In genomic region chr14:27798184-27798934, GRCm38 (mm10) we compare ENCODE assay signal across 18 mouse cellular contexts.
DNase-seq lines count a peak whose midpoint lies in the region; ATAC-seq and TF ChIP-seq lines count a peak whose summit lies in the region.
"Had no signal": no experiment of that assay in that cellular context is flagged by ENCODE, and none has a peak within 500 bp of the region (broad histone marks: within the 10 kb centered on the region; RNA-seq: fewer than 3 reads in every experiment).

No protein-coding gene starts in this region.

- intact Hi-C loops in heart, postnatal 10 days (cut with DNase I), result no loop called here
- intact Hi-C loops in left cerebral cortex, postnatal 36 days (cut with DNase I), result no loop called here

- no peak overlapping the region for H3K4me3 ChIP-seq in stomach, postnatal 0 days (ENCODE audit: low read depth, low read length)
- H3K4me3 ChIP-seq: limb, embryonic 15.5 days had no signal

- no peaks in the 10 kb centered on the region for H3K4me1 ChIP-seq in stomach, postnatal 0 days (replicated peaks; ENCODE audit: control insufficient read depth, insufficient read depth)
- H3K4me1 ChIP-seq: limb, embryonic 15.5 days had no signal

- WGBS in stomach, postnatal 0 days, result 72% methylated on average over 11 of the region's 11 CpGs

- no peak for TF ChIP-seq CTCF in stomach, postnatal 0 days (IDR thresholded peaks at IDR 0.05; ENCODE audit: low read depth)

- H3K4me2 ChIP-seq in stomach, postnatal 0 days (replicated peaks; ENCODE audit: low read depth), result no peak overlapping the region
- H3K4me2 ChIP-seq: limb, embryonic 15.5 days; midbrain, embryonic 11.5 days had no signal

- no peak overlapping the region for H3K27ac ChIP-seq in stomach, postnatal 0 days (replicated peaks)
- H3K27ac ChIP-seq: limb, embryonic 15.5 days had no signal

- no peak for TF ChIP-seq EP300 in stomach, postnatal 0 days (optimal IDR thresholded peaks at IDR 0.05)

- DNase-seq in cerebellum, postnatal 10 days, result peak; percentile 45 to 57
- DNase-seq in cerebellum, adult 9-11 months, result no peak
- peak; percentile 39 for DNase-seq in heart, adult 11 months
- no peak for DNase-seq in heart, postnatal 10 days
- peak; percentile 46 for DNase-seq in R1 (ENCODE audit: low read depth, low spot score)
- peak; percentile 47 to 65 for DNase-seq in left cerebral cortex, postnatal 36 days (ENCODE audit: low spot score in 2 of 2)
- no peak for DNase-seq in thymus, postnatal 0 days (ENCODE audit: low spot score)
- DNase-seq in stomach, postnatal 0 days (ENCODE audit: low spot score), result no peak
- DNase-seq: cerebellum, adult 18-20 months; heart, postnatal 14 days; kidney, adult 11 months; kidney, postnatal 25 days; layer of hippocampus, postnatal 36 days; liver, postnatal 0 days; lung, postnatal 4 days had no signal

- no peaks in the 10 kb centered on the region for H3K36me3 ChIP-seq in stomach, postnatal 0 days (ENCODE audit: control insufficient read depth, insufficient read depth, low read length)
- H3K36me3 ChIP-seq: limb, embryonic 15.5 days had no signal

- H3K9me3 ChIP-seq in stomach, postnatal 0 days (ENCODE audit: control insufficient read depth, low read length), result no peaks in the 10 kb centered on the region
- H3K9me3 ChIP-seq: limb, embryonic 15.5 days had no signal

- H3K27me3 ChIP-seq in stomach, postnatal 0 days (ENCODE audit: control insufficient read depth, insufficient read depth, low read length), result no peaks in the 10 kb centered on the region
- H3K27me3 ChIP-seq: limb, embryonic 15.5 days had no signal

- H3K9ac ChIP-seq in stomach, postnatal 0 days (ENCODE audit: low read length), result no peak overlapping the region
- H3K9ac ChIP-seq: limb, embryonic 15.5 days; liver, postnatal 0 days had no signal

- no peak for ATAC-seq in stomach, postnatal 0 days (ENCODE audit: low FRiP score, low TSS enrichment)
- ATAC-seq: hindbrain, embryonic 16.5 days; liver, postnatal 0 days had no signal

Comparison
In these comparisons a context has a peak if more than half of its experiments do, and no peak if none do; other contexts are left out.
1. DNase-seq: peak in cerebellum, postnatal 10 days (2 of 2), heart, adult 11 months (single experiment), R1 (single experiment) and left cerebral cortex, postnatal 36 days (2 of 2); none in cerebellum, adult 9-11 months (single experiment), heart, postnatal 10 days (0 of 2), thymus, postnatal 0 days (single experiment) and stomach, postnatal 0 days (single experiment).